Mouse (Mus musculus) MEL (cell line): Measurements from ENCODE around the gene Ddrgk1. TPM values are rescaled to one million over a fixed set of nuclear protein-coding genes. Genes with fewer than 3 reads are reported as not detected.

Experiments
- DNase-seq: peaks from one replicate; pipeline ENCODE4 v3.0.0; 2011; ENCODE audit warnings: low read depth, low spot score
- H3K27ac ChIP-seq: 2 replicates; pipeline ENCODE4 v1.5.1; 2012; ENCODE audit warnings: low read depth, mild to moderate bottlenecking, control low read depth, low read length, moderate library complexity; ENCODE audit not compliant: control insufficient read depth
- H3K27me3 ChIP-seq, 2 experiments: fragments of 150-350 bp in 1 of 2; sonication (generic) in 1 of 2; 2 replicates each; pipeline ENCODE4 v1.6.1; 2012; ENCODE audit warnings: low read length in 2 of 2, mild to moderate bottlenecking in 2 of 2, improper control_type of control experiment in 1 of 2, moderate library complexity in 1 of 2; ENCODE audit not compliant: insufficient read depth in 2 of 2, control insufficient read depth in 1 of 2
- H3K36me3 ChIP-seq, 2 experiments: 2 replicates each; pipeline ENCODE4 v1.6.1; 2012 to 2014; ENCODE audit warnings: low read length in 2 of 2, improper control_type of control experiment in 1 of 2, inconsistent platforms in 1 of 2, mild to moderate bottlenecking in 1 of 2; ENCODE audit not compliant: insufficient read depth in 2 of 2, control insufficient read depth in 1 of 2
- H3K4me1 ChIP-seq, 2 experiments: fragments of 150-350 bp in 1 of 2; sonication (generic) in 1 of 2; 2 replicates each; pipeline ENCODE4 v1.6.1; 2012; ENCODE audit warnings: low read length in 2 of 2, improper control_type of control experiment in 1 of 2, mild to moderate bottlenecking in 1 of 2; ENCODE audit not compliant: insufficient read depth in 2 of 2, control insufficient read depth in 1 of 2
- H3K4me3 ChIP-seq, 2 experiments: fragments of 150-350 bp in 1 of 2; sonication (generic) in 1 of 2; 2 replicates each; pipeline ENCODE4 v1.5.1; 2012; ENCODE audit warnings: low read depth in 2 of 2, low read length in 2 of 2, mild to moderate bottlenecking in 2 of 2, moderate library complexity in 2 of 2, control low read depth in 1 of 2, improper control_type of control experiment in 1 of 2; ENCODE audit not compliant: control insufficient read depth in 1 of 2, insufficient read depth in 1 of 2
- H3K79me2 ChIP-seq: 2 replicates; pipeline ENCODE4 v1.6.1; 2012; ENCODE audit warnings: mild to moderate bottlenecking, low read length, moderate library complexity; ENCODE audit not compliant: control insufficient read depth, poor library complexity, insufficient read depth
- H3K9ac ChIP-seq: 2 replicates; pipeline ENCODE4 v1.6.1; 2012; ENCODE audit warnings: low read depth, mild to moderate bottlenecking, control low read depth, low read length, moderate library complexity; ENCODE audit not compliant: control insufficient read depth, poor library complexity, severe bottlenecking
- H3K9me3 ChIP-seq: fragments of 150-350 bp; sonication (generic); replicated peaks from 2 replicates; pipeline ENCODE4 v1.6.1; 2012; ENCODE audit warnings: mild to moderate bottlenecking, low read length, improper control_type of control experiment, moderate library complexity; ENCODE audit not compliant: insufficient read depth
- BHLHE40 ChIP-seq: IDR thresholded peaks from 2 replicates; pipeline ENCODE4 v1.6.1; 2012; ENCODE audit warnings: low read depth, mild to moderate bottlenecking, inconsistent platforms, low read length, improper control_type of control experiment, borderline replicate concordance
- CTCF ChIP-seq, 3 experiments: IDR thresholded peaks in 2 of 3; conservative IDR thresholded peaks in 1 of 3; 2 replicates each; pipeline ENCODE4 v1.5.1; 2011 to 2012; ENCODE audit warnings: low read length in 3 of 3, low read depth in 2 of 3, mild to moderate bottlenecking in 2 of 3, improper control_type of control experiment in 1 of 3, inconsistent platforms in 1 of 3, mixed read lengths in 1 of 3, moderate library complexity in 1 of 3; ENCODE audit not compliant: control insufficient read depth in 1 of 3, insufficient read depth in 1 of 3, poor library complexity in 1 of 3, severe bottlenecking in 1 of 3
- E2F4 ChIP-seq: IDR thresholded peaks from 2 replicates; pipeline ENCODE4 v1.6.1; 2011; ENCODE audit warnings: low read depth, low read length, improper control_type of control experiment, borderline replicate concordance
- HCFC1 ChIP-seq: IDR thresholded peaks from 2 replicates; pipeline ENCODE4 v1.6.1; 2012; ENCODE audit warnings: low read depth, mild to moderate bottlenecking, inconsistent platforms, low read length, improper control_type of control experiment, moderate library complexity
- JUND ChIP-seq: IDR thresholded peaks from 2 replicates; pipeline ENCODE4 v1.6.1; 2011; ENCODE audit warnings: low read depth, mild to moderate bottlenecking, improper control_type of control experiment, low read length
- MAFK ChIP-seq: IDR thresholded peaks from 2 replicates; pipeline ENCODE4 v1.6.1; 2011; ENCODE audit warnings: low read depth, mild to moderate bottlenecking, low read length, improper control_type of control experiment, borderline replicate concordance
- MAZ ChIP-seq: IDR thresholded peaks from 2 replicates; pipeline ENCODE4 v1.6.1; 2012; ENCODE audit warnings: low read depth, mild to moderate bottlenecking, inconsistent platforms, low read length, improper control_type of control experiment
- MEF2A ChIP-seq: IDR thresholded peaks from 2 replicates; pipeline ENCODE4 v1.6.1; 2014; ENCODE audit warnings: low read depth, mild to moderate bottlenecking, inconsistent platforms, low read length, improper control_type of control experiment; ENCODE audit not compliant: poor library complexity, insufficient replicate concordance, severe bottlenecking; ENCODE audit errors: extremely low read depth
- MXI1 ChIP-seq: IDR thresholded peaks from 2 replicates; pipeline ENCODE4 v1.6.1; 2011; ENCODE audit warnings: mild to moderate bottlenecking, low read depth, low read length, improper control_type of control experiment
- NRF1 ChIP-seq: IDR thresholded peaks from 2 replicates; pipeline ENCODE4 v1.6.1; 2014; ENCODE audit warnings: low read depth, mild to moderate bottlenecking, inconsistent platforms, low read length, improper control_type of control experiment, moderate library complexity; ENCODE audit not compliant: poor library complexity, insufficient read depth, severe bottlenecking
- POLR2AphosphoS2 ChIP-seq: IDR thresholded peaks from 2 replicates; pipeline ENCODE4 v1.6.1; 2011; ENCODE audit warnings: low read length, improper control_type of control experiment
- POLR2AphosphoS5 ChIP-seq: IDR thresholded peaks from 2 replicates; pipeline ENCODE4 v1.6.1; 2012; ENCODE audit warnings: low read depth, borderline replicate concordance, mild to moderate bottlenecking, inconsistent platforms, low read length, moderate library complexity, mixed read lengths
- SIN3A ChIP-seq: IDR thresholded peaks from 2 replicates; pipeline ENCODE4 v1.6.1; 2012; ENCODE audit warnings: low read length, improper control_type of control experiment, inconsistent platforms
- TAL1 ChIP-seq: IDR thresholded peaks from 2 replicates; pipeline ENCODE4 v1.6.1; 2012; ENCODE audit warnings: mild to moderate bottlenecking, inconsistent platforms, low read length, moderate library complexity, mixed read lengths
- TCF12 ChIP-seq: IDR thresholded peaks from 2 replicates; pipeline ENCODE4 v1.6.1; 2014; ENCODE audit warnings: low read depth, mild to moderate bottlenecking, inconsistent platforms, low read length, improper control_type of control experiment, moderate library complexity
- USF1 ChIP-seq: IDR thresholded peaks from 2 replicates; pipeline ENCODE4 v1.6.1; 2014; ENCODE audit warnings: low read depth, mild to moderate bottlenecking, inconsistent platforms, low read length, improper control_type of control experiment, moderate library complexity
- ZKSCAN1 ChIP-seq: IDR thresholded peaks from 2 replicates; pipeline ENCODE4 v1.6.1; 2012; ENCODE audit warnings: low read depth, mild to moderate bottlenecking, inconsistent platforms, low read length, improper control_type of control experiment, moderate library complexity
- ZMIZ1 ChIP-seq: IDR thresholded peaks from 2 replicates; pipeline ENCODE4 v1.6.1; 2012; ENCODE audit warnings: low read depth, mild to moderate bottlenecking, inconsistent platforms, low read length, improper control_type of control experiment, moderate library complexity
- ZNF384 ChIP-seq: IDR thresholded peaks from 2 replicates; pipeline ENCODE4 v1.6.1; 2012; ENCODE audit warnings: low read depth, mild to moderate bottlenecking, inconsistent platforms, low read length, improper control_type of control experiment
- polyA plus RNA-seq, 2 experiments: library from polyadenylated mRNA; stranded (reverse) in 1 of 2; unstranded in 1 of 2; fragments of >175 nt in 1 of 2; fragments of >200 nt in 1 of 2; gene quantifications; 2 replicates each; pipeline versions ENCODE4 v1.2.1 to v1.2.4; 2012; ENCODE audit warnings: low replicate concordance in 2 of 2, low read depth in 1 of 2; ENCODE audit not compliant: insufficient read length in 2 of 2, insufficient read depth in 1 of 2, missing spikeins in 1 of 2
- total RNA-seq: library from RNA; depleted of rRNA; stranded (reverse); fragments of 300-350 nt; gene quantifications from 2 replicates; pipeline ENCODE4 v1.2.3, GENCODE M21; 2012

The Ddrgk1 gene
- total and polyA plus RNA-seq, 3 experiments, result 52.7 to 73.6 TPM; not detected in 1

DNA sequence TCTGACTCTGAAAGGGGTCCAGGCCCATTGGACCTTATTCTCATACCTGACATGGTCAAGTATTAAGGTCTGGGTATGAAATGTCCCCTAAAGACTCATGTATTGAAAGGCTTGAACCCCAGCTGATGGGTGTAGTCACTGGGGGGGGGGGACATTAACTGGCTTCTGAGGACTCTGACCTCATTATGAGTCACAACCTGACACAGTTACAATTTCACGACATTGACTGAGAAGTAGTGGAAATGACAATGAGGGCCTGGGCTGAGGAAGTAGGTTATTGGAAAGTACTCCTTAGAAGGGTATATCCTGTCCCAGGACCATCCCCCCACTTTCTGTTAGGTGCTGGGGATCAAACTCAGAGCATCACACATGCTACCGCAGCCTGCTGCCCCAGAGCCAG is 24.6 kb upstream of the Ddrgk1 start:
- Histone ChIP-seq H3K27ac (no peak overlapping the region), H3K4me3 (no peak overlapping the region), H3K9ac (no peak overlapping the region), H3K4me1 (peaks cover 2 to 8% of the 10 kb centered on the region in 2 experiments; a peak in 2 of 4 replicates), H3K9me3 (no peaks in the 10 kb centered on the region), H3K27me3 (no peaks in the 10 kb centered on the region), H3K79me2 (no peaks in the 10 kb centered on the region), H3K36me3 (peaks cover 0 to 7% of the 10 kb centered on the region in 2 experiments; a peak in 2 of 4 replicates)
- DNase-seq, result no peak
- TF ChIP-seq CTCF (IDR thresholded peaks at IDR 0.05 in 2 of 3, conservative IDR thresholded peaks at IDR 0.05 in 1 of 3; ENCODE audit: control insufficient read depth in 1 of 3, insufficient read depth in 1 of 3, low read depth in 2 of 3, low read length in 3 of 3, poor library complexity in 1 of 3, severe bottlenecking in 1 of 3), result no peak
- no peak for TF ChIP-seq TCF12
- TF ChIP-seq HCFC1, result no peak
- no peak for TF ChIP-seq POLR2AphosphoS2
- no peak for TF ChIP-seq ZNF384
- no peak for TF ChIP-seq USF1
- no peak for TF ChIP-seq SIN3A
- TF ChIP-seq TAL1, result no peak
- TF ChIP-seq JUND, result no peak
- TF ChIP-seq MXI1, result no peak
- TF ChIP-seq ZKSCAN1, result no peak
- TF ChIP-seq E2F4, result no peak
- TF ChIP-seq ZMIZ1, result no peak
- no peak for TF ChIP-seq MAZ
- no peak for TF ChIP-seq POLR2AphosphoS5
- no peak for TF ChIP-seq MAFK
- TF ChIP-seq MEF2A, result no peak
- TF ChIP-seq NRF1, result no peak
- TF ChIP-seq BHLHE40, result no peak

DNA sequence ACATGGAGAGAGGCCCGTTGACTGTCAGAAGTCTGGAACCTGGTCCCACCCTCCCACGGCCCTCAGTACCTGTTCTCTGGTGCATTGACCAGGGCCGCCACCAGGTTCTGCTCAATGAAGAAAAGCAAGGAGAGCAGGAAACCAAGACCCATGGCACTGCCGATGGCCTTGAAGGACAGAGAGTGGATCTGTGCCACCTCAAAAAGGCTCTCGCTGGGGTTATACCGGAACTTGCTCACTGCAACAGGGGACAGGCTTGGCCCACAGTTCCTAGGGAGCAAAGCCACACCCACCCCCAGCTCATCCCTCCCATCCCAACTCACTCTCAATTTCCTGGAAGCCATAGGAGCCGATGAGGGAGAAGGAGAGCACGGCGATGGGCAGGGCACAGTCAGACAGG is 21.0 kb upstream of the Ddrgk1 start:
- no peaks in the 10 kb centered on the region for H3K9me3 ChIP-seq
- no peak for DNase-seq
- H3K9ac ChIP-seq, result no peak overlapping the region
- no peaks in the 10 kb centered on the region; a peak in 1 of 4 replicates for H3K36me3 ChIP-seq
- H3K4me1 ChIP-seq, result no peaks in the 10 kb centered on the region; a peak in 1 of 4 replicates
- H3K4me3 ChIP-seq, result no peak overlapping the region
- no peaks in the 10 kb centered on the region for H3K79me2 ChIP-seq
- no peak for TF ChIP-seq POLR2AphosphoS2
- no peaks in the 10 kb centered on the region for H3K27me3 ChIP-seq
- no peak overlapping the region for H3K27ac ChIP-seq
